In genomic region chr6:135011048-135011733, GRCm38 (mm10) we compare ENCODE assay signal across 8 mouse cellular contexts. TPM values are rescaled to one million over a fixed set of nuclear protein-coding genes. Genes with fewer than 3 reads are reported as not detected.
A peak's percentile ranks its signal among the peaks of the same experiment; 100 is the strongest.
DNase-seq lines count a peak whose midpoint lies in the region; ATAC-seq and TF ChIP-seq lines count a peak whose summit lies in the region.

TSS of gene Ddx47 (plus strand) at chr6:135011612.

- no peaks in the 10 kb centered on the region for H3K27me3 ChIP-seq in forebrain, embryonic 15.5 days

- in situ Hi-C loops in ES-E14 (cut with MboI; ENCODE audit: low sequenced_read_pairs in 2 of 2, unreplicated experiment in 2 of 2) = no loop called here

- peaks cover 12% of the 10 kb centered on the region for H3K36me3 ChIP-seq in ES-E14 (ENCODE audit: control insufficient read depth, insufficient read depth, low read length, poor library complexity, severe bottlenecking)
- H3K36me3 ChIP-seq in forebrain, embryonic 15.5 days = peaks cover 26% of the 10 kb centered on the region

- peak; percentile 81; the same call in 1 of the 2 replicates for TF ChIP-seq POLR2A in lung, adult 2 months (IDR thresholded peaks at IDR 0.05; ENCODE audit: borderline replicate concordance, extremely low read depth, low read depth, low read length)

- intact Hi-C loops in heart, postnatal 25 days (cut with DNase I) = no loop called here

- TF ChIP-seq CTCF in lung, adult 2 months (IDR thresholded peaks at IDR 0.05; ENCODE audit: insufficient read depth, low read length) = peak; percentile 97

- peak within 1 kb of the TSS; percentile 79 to 94 for H3K4me3 ChIP-seq in ES-E14 (ENCODE audit: insufficient read depth in 1 of 2, low read depth in 1 of 2, low read length in 2 of 2, poor library complexity in 1 of 2, severe bottlenecking in 1 of 2)
- H3K4me3 ChIP-seq in forebrain, embryonic 15.5 days = peak within 1 kb of the TSS; percentile 59
- peak within 1 kb of the TSS; percentile 57 for H3K4me3 ChIP-seq in lung, adult 2 months (replicated peaks; ENCODE audit: extremely low read depth, low read depth, low read length)

- H3K4me2 ChIP-seq in forebrain, embryonic 15.5 days (replicated peaks) = peak within 1 kb of the TSS; percentile 70

- H3K9ac ChIP-seq in ES-E14 (ENCODE audit: insufficient read depth, low read depth, low read length, poor library complexity, severe bottlenecking) = peak within 1 kb of the TSS; percentile 84
- peak within 1 kb of the TSS; percentile 66 for H3K9ac ChIP-seq in forebrain, embryonic 15.5 days (replicated peaks)

- WGBS in forebrain, embryonic 15.5 days = 6% methylated on average over 19 of the region's 19 CpGs
- 2% methylated on average over 19 of the region's 19 CpGs for WGBS in lung, adult 2 months

- peak; percentile 95 for DNase-seq in ES-E14 (ENCODE audit: low read depth, low spot score)
- DNase-seq in cerebellum, adult 11-12 months = peak; percentile 92
- peak; percentile 86 for DNase-seq in heart, postnatal 25 days (ENCODE audit: low spot score)
- peak; percentile 91 to 97 for DNase-seq in layer of hippocampus, adult 18-20 months (ENCODE audit: low spot score in 2 of 2)
- DNase-seq in lung, adult 2 months = peak; percentile 92
- peak; percentile 87 to 89 for DNase-seq in thymus, adult 18-20 months

- ATAC-seq in forebrain, embryonic 15.5 days (replicated peaks) = peak; percentile 95
- peak; percentile 100 for ATAC-seq in neutrophil, adult 5-6 weeks (ENCODE audit: extremely low read depth, insufficient number of reproducible peaks, low FRiP score, poor library complexity, severe bottlenecking)

- no peaks in the 10 kb centered on the region for H3K9me3 ChIP-seq in ES-E14 (ENCODE audit: control insufficient read depth, insufficient read depth, low read depth, low read length)
- H3K9me3 ChIP-seq in forebrain, embryonic 15.5 days = no peaks in the 10 kb centered on the region

- H3K27ac ChIP-seq in ES-E14 (ENCODE audit: insufficient read depth, low read depth, low read length, poor library complexity, severe bottlenecking) = no peak within 1 kb of the TSS
- no peak within 1 kb of the TSS for H3K27ac ChIP-seq in forebrain, embryonic 15.5 days (replicated peaks)

- H3K4me1 ChIP-seq in ES-E14 (ENCODE audit: control insufficient read depth in 2 of 2, insufficient read depth in 2 of 2, low read length in 2 of 2, poor library complexity in 1 of 2) = no peaks in the 10 kb centered on the region; a peak in 1 of 4 replicates
- H3K4me1 ChIP-seq in forebrain, embryonic 15.5 days = peaks cover 8% of the 10 kb centered on the region
- peaks cover 3% of the 10 kb centered on the region; the same call in 1 of the 2 replicates for H3K4me1 ChIP-seq in lung, adult 2 months (ENCODE audit: control insufficient read depth, insufficient read depth, low read length)

TF ChIP-seq in ES-E14, 5 proteins besides CTCF, POLR2A, EP300 and RAD21:
- 0 out of 2 replicates have a peak, but pooled peaks have one; percentile 43 for TF ChIP-seq ZC3H11A (IDR thresholded peaks at IDR 0.05; ENCODE audit: borderline replicate concordance, low read depth, low read length)
- peak; percentile 69; the same call in 1 of the 2 replicates for TF ChIP-seq ZNF384 (IDR thresholded peaks at IDR 0.05; ENCODE audit: low read depth, low read length)
- peak; percentile 93 for TF ChIP-seq HCFC1 (IDR thresholded peaks at IDR 0.05; ENCODE audit: borderline replicate concordance, insufficient read depth, low read length)
- no peak for TF ChIP-seq MAFK (IDR thresholded peaks at IDR 0.05; ENCODE audit: insufficient read depth, low read depth, low read length)

RNA-seq across cellular contexts. Expression of gene Ddx47, which starts in this region (rescaled TPM):
- 72.4 and 75.1 TPM in 2 replicates for total RNA-seq in ES-E14 (2012; rRNA removed)
- 89.0 and 91.8 TPM in 2 replicates for polyA plus RNA-seq in forebrain, embryonic 15.5 days (2015; fragmentation: Nextera tagmentation; extraction: Ambion mirVana)
- total RNA-seq in heart, postnatal 25 days (2021) = 10 to 100 TPM; 38.4 to 42.4 TPM
- 10 to 100 TPM; 52.1 to 59.5 TPM for total RNA-seq in layer of hippocampus, adult 18-20 months (2021)
- polyA plus RNA-seq in lung, adult 2 months (2012; rRNA removed) = 35.8 and 55.7 TPM in 2 replicates
- 85.9 and 90.2 TPM in 2 replicates for total RNA-seq in neutrophil, adult 5-6 weeks (2017)
